Mouse (Mus musculus): Measurements from ENCODE around the gene Gltp.

Gene Gltp

GRCm38 (mm10) chr5:114658255-114658654 lies 32.5 kb downstream of the Gltp start, which contains the start of gene Trpv4:
TSS of gene Trpv4 (minus strand) at chr5:114658421.
- peak; percentile 46 for DNase-seq (ENCODE audit: low spot score)

GRCm38 (mm10) chr5:114657426-114657825 lies 33.4 kb downstream of the Gltp start:
- no peak for DNase-seq (ENCODE audit: low spot score)

GRCm38 (mm10) chr5:114656305-114656704 lies 34.5 kb downstream of the Gltp start:
- DNase-seq (ENCODE audit: low spot score): no peak

- no peak for DNase-seq (ENCODE audit: low spot score)
These were observed 35.1 kb downstream of the Gltp start for GRCm38 (mm10) chr5:114655721-114656120.

DNA sequence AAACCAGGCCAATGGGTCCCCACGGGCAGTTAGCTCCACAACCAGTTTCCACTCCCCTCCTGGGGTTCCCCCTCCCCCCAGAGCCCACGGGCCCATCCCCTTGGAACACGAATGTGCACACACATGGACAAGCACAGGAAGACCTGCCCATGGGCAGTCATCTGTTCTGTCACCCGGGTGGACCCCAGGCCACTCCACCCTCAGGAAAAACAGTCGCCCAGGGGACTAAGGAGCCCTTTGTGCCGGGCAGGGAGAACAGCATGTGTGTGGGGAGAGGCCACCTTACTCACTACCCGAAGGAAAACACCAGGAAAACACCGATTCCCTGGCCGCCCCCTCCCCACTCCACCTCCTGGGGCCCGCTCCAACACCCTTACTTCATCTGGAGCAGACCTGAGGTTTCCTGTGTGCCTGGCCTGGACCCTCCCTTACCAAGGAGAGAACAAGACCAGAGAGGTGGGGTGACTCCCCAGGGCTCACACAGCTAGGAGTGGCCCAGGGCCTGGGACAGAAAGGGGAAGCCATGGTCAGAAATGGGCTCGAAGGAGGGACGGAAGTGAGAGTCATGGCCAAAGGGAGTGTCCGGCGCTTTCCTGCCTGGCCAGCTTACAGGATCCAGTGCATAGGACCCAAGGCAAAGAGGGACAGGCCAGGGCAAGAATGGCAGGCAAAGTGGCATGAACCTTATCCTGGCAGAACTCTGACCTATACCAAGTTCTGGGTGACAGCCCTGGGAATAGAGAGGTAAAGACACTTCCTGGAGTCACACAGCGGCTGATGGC lies 36.9 kb downstream of the Gltp start:
- no peak for DNase-seq (ENCODE audit: low spot score)

DNA sequence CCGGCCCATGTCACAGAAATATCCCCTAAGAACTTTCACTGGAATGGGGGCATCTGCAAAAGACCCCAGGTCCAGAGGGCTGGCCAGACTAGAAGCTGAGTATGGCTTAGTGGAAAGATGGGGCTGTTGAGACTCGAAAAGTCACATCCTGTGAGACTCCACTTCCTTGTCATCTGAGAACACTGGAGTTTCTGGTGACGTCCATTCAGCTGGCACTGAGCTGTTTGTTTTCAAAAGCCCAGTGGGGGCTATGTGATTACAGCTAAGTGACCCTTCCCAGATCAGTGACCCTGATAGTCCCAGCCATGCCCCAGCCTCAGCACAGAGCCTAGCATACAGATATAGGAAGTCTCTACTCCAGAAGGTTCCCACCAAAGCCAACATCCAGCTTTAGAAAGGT lies 39.3 kb downstream of the Gltp start:
- no peak for DNase-seq (ENCODE audit: low spot score)

DNA sequence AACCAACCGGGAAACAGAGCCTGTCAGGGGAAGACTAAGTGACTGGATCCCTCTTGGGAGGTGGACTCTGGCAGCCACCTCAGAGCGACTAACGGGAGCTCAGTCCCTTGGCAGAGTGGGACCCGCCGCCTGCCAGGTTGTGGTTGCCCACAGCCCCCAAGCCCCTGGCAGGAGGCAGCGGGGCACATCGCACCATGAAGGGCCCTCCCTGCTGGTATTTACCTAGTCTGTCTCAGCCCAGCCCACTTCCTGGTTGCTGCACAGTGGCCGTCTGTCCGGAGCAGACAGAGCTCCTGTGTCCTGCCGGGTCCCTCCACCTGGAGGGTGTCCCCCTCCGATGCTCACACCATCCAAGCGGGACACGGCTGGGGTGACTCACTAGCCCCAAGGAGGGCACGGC lies 39.8 kb downstream of the Gltp start:
- DNase-seq (ENCODE audit: low spot score): no peak

GRCm38 (mm10) chr5:114648728-114649311 lies 42.0 kb downstream of the Gltp start:
- no peak for DNase-seq (ENCODE audit: low spot score)

DNA sequence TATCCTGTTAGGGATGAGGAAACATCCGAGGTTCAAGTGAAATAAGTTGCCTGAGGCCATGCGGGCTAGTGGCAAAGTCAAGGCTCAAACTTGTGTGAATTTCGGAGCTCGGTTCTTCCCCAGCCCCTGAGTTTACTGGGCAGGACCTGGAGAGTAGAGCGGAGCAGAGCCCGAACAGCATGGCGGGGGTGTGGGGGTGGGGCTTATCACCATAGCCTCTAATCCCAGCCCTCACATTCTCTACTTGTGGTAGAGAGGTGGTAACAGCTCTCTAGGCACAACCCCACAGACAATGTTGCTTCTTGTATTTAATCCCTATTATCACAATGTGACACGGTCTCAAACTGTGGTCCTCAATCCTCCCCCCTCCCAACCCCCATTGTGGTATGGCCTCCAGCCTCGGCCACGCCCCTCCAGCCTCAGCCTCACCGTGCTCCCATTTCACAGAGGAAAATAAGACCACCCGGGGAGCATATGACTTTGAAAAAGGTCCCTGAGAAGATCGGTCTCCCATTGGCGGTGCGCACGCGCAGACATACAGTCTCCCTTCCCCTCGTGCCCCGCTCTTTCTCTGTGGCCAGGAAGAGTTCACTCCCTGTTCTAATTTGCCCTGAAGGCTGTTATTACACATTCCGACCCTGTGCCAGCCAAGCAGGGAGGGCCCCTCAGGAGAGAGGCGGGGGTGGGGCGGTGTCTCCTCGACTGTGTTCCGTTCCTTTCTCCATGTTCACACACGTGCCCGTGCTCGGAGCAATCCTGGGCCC lies 43.4 kb downstream of the Gltp start:
- DNase-seq (ENCODE audit: low spot score): peak; percentile 64

DNA sequence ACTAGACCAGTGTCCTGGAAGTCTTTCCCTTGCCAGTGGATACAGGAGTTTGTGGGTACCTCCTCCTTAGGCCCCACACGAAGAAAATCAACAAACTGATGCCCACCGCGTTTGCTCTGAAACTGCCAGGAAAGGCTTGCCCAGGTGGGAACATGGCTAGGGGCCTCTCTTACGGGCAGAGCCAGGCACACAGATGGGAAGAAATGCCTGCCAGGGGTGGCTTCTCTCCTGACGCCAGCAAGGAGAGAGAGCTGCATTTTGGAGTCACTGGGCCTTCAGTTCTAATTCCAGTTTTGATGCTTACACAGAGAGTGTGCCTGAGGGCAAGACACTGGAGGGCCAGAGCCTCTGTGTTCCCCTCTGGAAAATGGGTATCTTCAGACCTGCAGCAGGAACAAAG lies 44.9 kb downstream of the Gltp start:
- no peak for DNase-seq (ENCODE audit: low spot score)

- DNase-seq (ENCODE audit: low spot score): no peak
These were observed 45.9 kb downstream of the Gltp start for GRCm38 (mm10) chr5:114644918-114645317.

GRCm38 (mm10) chr5:114640809-114641208 lies 50.0 kb downstream of the Gltp start:
- no peak for DNase-seq (ENCODE audit: low spot score)

- DNase-seq (ENCODE audit: low spot score): no peak
These were observed 51.2 kb downstream of the Gltp start for GRCm38 (mm10) chr5:114639645-114639957.

GRCm38 (mm10) chr5:114638769-114639644 lies 51.8 kb downstream of the Gltp start:
- peak; percentile 84 for DNase-seq (ENCODE audit: low spot score)

- DNase-seq (ENCODE audit: low spot score): no peak
These were observed 54.7 kb downstream of the Gltp start for GRCm38 (mm10) chr5:114636091-114636490.

- DNase-seq (ENCODE audit: low spot score): no peak
These were observed 59.4 kb downstream of the Gltp start for GRCm38 (mm10) chr5:114631336-114631735.

DNA sequence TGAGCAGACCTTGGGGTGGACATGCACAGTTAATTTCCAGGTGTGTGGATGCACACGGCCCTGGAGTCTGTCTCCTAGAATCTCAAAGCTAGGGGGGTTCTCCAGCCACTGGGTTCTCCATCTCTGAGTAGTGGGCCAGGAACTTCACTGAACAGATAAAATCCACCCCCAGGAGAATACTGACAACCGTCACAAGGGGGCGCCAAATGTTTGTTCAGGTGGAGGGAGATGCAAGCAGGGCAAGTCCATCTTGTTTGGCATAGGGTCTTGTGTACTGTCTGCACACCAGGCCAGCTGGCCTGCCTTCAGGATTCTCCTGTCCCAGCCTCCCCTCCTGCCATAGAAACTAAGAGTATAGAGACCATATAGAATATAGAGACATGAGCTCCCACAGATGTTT lies 65.2 kb downstream of the Gltp start:
- peak; percentile 60 for DNase-seq (ENCODE audit: low spot score)

GRCm38 (mm10) chr5:114620305-114620704 lies 70.5 kb downstream of the Gltp start:
- DNase-seq (ENCODE audit: low spot score): no peak

Measured in ovary, postnatal 36 days (tissue).